Mouse (Mus musculus) embryonic stem cell, embryonic (primary cell): ENCODE data around the gene Fam20b.

Experiments
- CTCF ChIA-PET, 4 experiments: fragments of 300-600 bp in 2 of 4; fragments of 350-600 bp in 2 of 4; sonication (Branson Sonifier 250); formaldehyde crosslinking; loops; one replicate each; lab custom pipeline; 2022; ENCODE audit warnings: inconsistent platforms in 2 of 4; lab: Charles Lee
- POLR2A ChIA-PET, 4 experiments: fragments of 300-600 bp in 2 of 4; fragments of 350-600 bp in 2 of 4; sonication (Branson Sonifier 250); formaldehyde crosslinking; loops; one replicate each; lab custom pipeline; 2022; ENCODE audit warnings: antibody characterized with exemption in 4 of 4, inconsistent platforms in 1 of 4; lab: Charles Lee

The Fam20b gene

DNA sequence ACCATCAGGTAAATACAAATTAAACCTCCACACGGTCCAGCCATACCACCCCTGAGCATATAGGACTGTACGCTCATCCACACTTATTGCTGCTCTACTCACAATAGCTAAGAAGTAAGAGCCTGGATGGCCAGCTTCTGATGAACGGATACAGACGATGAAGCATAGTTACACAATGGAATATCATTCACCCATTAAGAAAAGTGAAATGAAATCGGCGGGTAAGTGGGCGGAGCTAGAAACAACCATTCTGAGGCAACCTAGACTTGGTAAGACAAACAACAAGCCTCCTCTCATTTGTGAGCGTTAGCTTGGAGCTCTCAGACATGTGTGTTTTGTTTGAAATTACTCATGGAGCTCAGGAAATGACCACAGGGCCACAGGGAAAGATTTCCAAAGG is 53.1 kb downstream of the Fam20b start:
- CTCF ChIA-PET: interaction anchor here in 2 of 4 experiments (0.5 to 1.2 kb wide), 4 partner anchors 8 to 1875 kb away, joined by 3 to 5 read pairs (median 3); no protein-coding TSS in a partner anchor
- POLR2A ChIA-PET: interaction anchor here in 3 of 4 experiments (0.5 to 5.7 kb wide), 10 partner anchors 10 to 625 kb away, joined by 3 to 67 read pairs (median 4); no protein-coding TSS in a partner anchor

DNA sequence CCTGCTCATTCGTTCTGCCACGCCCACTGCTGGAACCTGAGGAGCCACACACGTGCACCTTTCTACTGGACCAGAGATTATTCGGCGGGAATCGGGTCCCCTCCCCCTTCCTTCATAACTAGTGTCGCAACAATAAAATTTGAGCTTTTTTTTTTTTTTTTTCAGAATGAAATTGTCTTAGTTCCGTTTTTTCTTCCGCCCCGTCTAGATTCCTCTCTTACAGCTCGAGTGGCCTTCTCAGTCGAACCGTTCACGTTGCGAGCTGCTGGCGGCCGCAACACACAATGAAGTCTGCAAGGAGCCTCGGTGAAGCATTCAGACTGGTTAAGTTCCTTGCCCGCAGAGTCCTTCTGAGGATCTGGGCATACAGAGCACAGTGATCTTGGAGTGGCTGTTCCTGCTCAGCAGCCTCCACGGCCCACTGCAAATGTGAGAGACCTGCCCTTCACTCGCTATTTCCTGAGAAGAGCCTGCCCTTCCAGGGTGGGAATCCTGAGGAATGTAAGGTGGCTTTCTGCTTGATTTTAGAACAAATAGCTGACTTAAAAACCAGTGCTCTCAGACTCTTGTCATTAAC is 58.1 kb downstream of the Fam20b start:
- ChIA-PET POLR2A (interaction anchor here in 3 of 4 experiments (0.6 to 8.3 kb wide), 17 partner anchors 9 to 778 kb away, joined by 3 to 106 read pairs (median 3); partner anchors contain the start of genes Abl2 (in 1 of the 3) and Tor3a (in 1 of the 3)), CTCF (interaction anchor here in 3 of 4 experiments (0.5 to 2.2 kb wide), 4 partner anchors 12 to 89 kb away, joined by 3 to 10 read pairs (median 4); no protein-coding TSS in a partner anchor)

DNA sequence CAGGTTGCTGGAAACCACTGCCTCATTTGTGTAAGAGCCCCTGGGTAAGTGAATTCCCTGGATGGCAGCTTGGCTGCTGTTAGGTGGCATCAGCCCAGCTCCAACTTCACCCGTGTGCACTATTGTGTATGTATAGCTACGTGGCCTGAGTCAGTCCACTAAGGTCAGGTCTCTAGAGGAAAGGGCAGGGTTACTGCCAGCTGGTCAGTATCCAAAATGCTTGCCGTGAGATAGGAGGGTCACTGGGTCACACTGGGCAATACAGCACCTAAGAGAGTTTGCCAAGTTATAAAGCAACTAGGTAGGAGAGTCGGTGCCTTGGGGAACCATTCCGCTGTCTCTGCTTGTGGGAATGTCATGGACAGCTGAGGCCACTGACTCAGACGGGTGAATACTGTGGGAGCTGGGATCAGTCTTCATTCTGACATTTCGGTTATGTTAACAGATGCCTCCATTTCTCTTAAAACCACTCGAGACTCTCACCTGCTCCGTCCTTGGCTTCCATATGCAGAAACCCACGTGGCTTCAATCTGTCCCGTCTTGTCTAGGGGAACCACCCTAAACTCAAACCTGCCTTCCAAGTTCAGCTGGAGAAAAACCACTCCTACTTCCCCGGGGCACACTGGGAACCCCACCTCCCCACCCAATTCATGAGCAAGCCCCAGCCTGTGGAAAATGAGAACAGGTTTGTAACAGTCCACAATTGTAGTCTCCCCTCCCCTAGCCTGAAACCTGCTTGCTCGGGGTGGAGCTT is 58.8 kb downstream of the Fam20b start:
- CTCF ChIA-PET: interaction anchor here in 3 of 4 experiments (0.6 to 2.2 kb wide), 3 partner anchors 12 to 46 kb away, joined by 3 to 10 read pairs (median 3); no protein-coding TSS in a partner anchor
- POLR2A ChIA-PET: interaction anchor here in 2 of 4 experiments (0.6 to 8.3 kb wide), 14 partner anchors 9 to 392 kb away, joined by 3 to 106 read pairs (median 3); partner anchors contain the start of genes Abl2 (in 1 of the 2) and Tor3a (in 1 of the 2)

DNA sequence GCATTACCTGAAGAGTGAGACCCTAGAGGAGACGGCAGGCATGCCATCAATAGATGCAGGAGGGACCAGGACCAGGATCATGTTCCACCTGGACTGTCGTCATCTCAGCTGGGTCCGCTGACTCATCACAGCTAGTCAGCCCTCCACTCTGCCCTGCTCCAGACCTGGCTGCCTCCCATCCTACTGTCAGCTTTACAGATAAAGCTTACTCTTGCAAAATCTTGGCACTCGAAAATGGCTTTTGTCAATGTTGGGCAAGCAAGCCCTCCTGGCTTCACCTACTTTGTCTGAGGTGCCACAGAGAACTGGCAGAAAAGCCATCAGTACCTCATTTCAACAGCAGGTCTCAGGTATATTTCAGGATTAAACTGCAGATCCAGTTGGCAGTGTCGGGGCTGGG is 60.2 kb downstream of the Fam20b start:
- CTCF ChIA-PET: interaction anchor here in 2 of 4 experiments (0.6 to 1.8 kb wide), 3 partner anchors 8 to 184 kb away, joined by 3 to 5 read pairs (median 3); partner anchors contain the start of gene Soat1 (in 1 of the 2)
- POLR2A ChIA-PET: interaction anchor here in 3 of 4 experiments (0.6 to 8.3 kb wide), 8 partner anchors 8 to 617 kb away, joined by 5 to 106 read pairs (median 10); partner anchors contain the start of gene Abl2 (in 1 of the 3)

DNA sequence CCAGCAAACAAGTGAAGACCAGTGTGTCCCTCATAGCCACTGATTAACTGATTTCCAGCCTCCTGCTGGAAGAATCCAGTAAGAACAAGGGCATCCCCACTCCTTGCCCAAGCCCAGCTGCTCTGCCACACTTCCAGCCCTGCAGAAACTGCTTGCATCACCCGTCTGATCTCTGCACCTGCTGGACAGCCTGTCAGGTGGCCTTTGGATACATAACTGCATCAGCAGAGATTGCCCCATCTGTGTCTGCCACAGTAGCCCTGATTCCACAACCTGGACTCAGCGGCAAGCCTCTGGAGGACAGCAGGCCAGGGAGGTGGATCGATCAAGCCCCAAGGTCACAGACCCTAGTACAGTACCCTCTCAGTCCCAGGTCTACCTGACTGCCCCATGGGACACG is 61.4 kb downstream of the Fam20b start:
- POLR2A ChIA-PET: interaction anchor here in 2 of 4 experiments (0.8 to 8.3 kb wide), 7 partner anchors 9 to 99 kb away, joined by 3 to 106 read pairs (median 7); partner anchors contain the start of gene Abl2 (in 2 of the 2)

DNA sequence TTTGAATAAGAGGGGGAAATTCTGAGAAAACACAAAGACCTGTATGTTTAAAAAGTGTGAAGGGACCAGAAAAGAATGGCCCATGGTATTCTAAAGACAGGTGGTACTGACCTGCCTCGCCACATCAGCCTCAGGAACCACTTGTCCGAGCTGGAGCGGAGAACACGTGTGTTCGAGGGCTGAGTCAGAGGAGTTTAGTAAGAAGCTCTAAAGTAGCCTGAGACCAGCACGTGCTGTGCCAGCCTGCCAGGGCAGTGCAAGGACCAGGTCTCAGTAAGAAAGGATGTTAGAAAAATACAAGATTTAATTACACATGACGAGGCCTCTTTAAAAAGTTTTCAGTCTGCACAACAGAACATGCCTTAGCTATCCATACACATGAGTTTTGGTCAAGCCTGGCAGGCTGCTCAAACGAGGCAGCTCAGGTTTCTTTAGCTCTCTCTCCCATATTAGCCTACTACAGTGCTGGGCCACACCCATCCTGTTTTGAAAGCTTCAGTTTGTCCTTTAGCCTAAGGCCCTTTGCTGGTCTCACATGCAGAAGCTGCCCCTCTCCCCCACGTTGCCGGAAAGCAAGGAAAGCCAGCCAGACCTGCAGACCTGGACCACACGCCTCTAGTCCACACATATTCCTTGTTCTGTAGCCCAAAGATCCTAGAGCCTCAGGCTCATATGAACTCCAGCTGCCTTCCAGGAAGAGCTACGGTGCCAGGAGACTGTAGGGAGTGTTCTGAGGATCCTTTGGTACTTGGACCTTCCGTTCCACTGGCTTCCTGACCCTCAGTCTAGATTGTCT is 64.0 kb downstream of the Fam20b start:
- ChIA-PET POLR2A (interaction anchor here (0.7 to 8.3 kb wide), 15 partner anchors 9 to 77 kb away, joined by 3 to 106 read pairs (median 4); no protein-coding TSS in a partner anchor), CTCF (interaction anchor here in 3 of 4 experiments (0.5 to 1.7 kb wide), 8 partner anchors 12 to 287 kb away, joined by 3 to 15 read pairs (median 3); no protein-coding TSS in a partner anchor)

More for the DNA sequence above, 61.4 kb downstream of the Fam20b start:
- CTCF ChIA-PET: interaction anchor here in 2 of 4 experiments (0.6 to 1.8 kb wide), 3 partner anchors 9 to 118 kb away, joined by 3 to 5 read pairs (median 3); no protein-coding TSS in a partner anchor

DNA sequence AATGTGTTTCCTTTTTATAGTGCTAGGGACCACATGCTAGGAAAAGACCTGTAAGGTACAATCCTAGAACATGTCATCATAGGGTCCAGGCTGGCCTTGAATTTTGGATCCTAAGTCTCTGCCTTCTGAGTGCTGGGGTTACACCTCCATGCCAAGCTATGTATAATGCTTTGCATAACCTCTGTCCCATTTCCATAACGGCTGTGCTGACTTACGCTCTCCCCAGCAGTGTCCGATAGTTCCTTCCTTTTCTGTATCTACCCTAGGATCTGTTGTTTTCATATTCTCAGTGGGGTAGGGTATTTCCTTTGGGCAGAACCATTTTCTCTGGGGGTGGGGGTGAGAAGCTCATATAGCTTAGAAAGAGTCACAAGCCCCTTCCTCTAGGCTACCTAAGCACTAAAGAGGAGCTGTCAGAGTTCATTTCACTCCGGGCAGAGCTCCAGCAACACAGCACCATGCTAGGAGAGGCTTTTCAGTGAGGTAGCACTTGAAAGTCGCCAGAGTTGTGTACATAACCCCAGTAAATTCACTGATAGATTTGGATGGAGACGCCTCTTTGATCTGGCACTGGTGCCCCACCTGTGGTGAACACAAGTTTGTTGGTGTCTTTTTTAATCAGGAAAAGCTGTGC is 66.6 kb downstream of the Fam20b start:
- ChIA-PET CTCF (interaction anchor here in 1 of 4 experiments (0.6 kb wide), 1 partner anchor 60 kb away, joined by 11 read pairs; no protein-coding TSS in a partner anchor), POLR2A (interaction anchor here in 2 of 4 experiments (0.7 to 14.0 kb wide), 12 partner anchors 6 to 91 kb away, joined by 3 to 106 read pairs (median 4); partner anchors contain the start of gene Tor3a (in 1 of the 2))

DNA sequence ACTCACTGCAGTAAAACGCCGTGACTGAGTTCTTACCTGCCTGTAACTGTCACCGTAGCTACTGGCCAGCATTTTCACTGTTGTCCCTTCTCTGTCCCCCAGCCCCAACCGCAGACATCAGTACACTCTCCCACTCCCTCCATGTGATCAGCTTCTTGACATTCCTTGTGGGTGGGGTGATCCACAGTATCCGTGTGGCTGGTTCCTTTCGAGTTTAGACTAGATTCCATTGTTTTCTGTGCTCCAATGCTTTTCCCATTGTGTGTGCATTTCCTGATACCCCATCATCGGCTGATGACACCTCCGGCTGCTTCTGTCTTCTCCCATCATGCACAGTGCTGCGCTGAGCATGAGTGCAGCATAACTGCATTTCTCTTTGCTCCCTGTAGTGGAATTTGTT is 68.3 kb downstream of the Fam20b start:
- ChIA-PET POLR2A (interaction anchor here in 2 of 4 experiments (0.6 to 14.0 kb wide), 5 partner anchors 7 to 61 kb away, joined by 3 to 106 read pairs (median 5); no protein-coding TSS in a partner anchor), CTCF (interaction anchor here in 1 of 4 experiments (0.7 kb wide), 1 partner anchor 20 kb away, joined by 3 read pairs; no protein-coding TSS in a partner anchor)

DNA sequence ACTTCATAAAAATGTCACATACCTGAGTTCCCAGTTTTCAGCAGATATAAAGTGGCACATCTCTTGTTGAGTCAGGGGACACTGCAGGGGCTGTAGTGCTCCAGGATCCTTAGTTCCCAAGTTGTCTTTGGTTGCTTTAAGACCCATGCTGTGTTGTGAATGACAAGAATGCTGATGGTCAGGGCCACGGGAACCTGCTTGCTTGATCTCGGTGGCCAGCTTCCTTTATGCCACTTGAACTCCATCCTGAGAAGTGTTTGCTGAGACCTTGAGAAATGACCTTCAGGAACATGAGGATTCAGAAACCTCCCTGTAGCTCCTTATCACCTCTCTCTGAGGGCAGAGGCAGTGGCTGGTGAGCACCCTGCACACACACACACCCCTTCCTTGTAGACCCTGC is 70.2 kb downstream of the Fam20b start:
- ChIA-PET POLR2A (interaction anchor here in 3 of 4 experiments (0.7 to 14.0 kb wide), 12 partner anchors 8 to 334 kb away, joined by 3 to 106 read pairs (median 4); partner anchors contain the start of genes Abl2 (in 1 of the 3) and Tor3a (in 1 of the 3)), CTCF (interaction anchor here in 3 of 4 experiments (0.5 to 1.4 kb wide), 4 partner anchors 12 to 93 kb away, joined by 3 to 4 read pairs (median 4); no protein-coding TSS in a partner anchor)

DNA sequence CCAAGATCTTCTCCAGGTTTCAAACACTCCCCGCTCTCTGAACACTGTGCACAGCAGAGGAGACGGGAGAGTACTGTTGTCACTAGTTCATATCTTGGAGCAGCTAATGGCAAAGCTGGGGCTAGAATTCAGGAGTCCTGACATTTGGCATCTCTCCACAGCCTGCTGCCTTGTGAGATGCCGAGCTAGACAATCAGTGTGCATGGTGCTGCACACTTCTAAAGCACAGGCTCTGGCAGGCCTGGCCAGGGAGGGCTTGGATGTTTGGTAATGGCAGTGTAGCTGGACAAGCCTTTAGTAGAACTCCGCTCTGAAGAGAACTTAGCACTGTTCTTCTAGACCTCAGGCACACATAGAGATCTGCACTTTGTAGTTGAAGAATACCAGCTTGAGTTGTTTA is 72.9 kb downstream of the Fam20b start:
- ChIA-PET POLR2A (interaction anchor here (0.6 to 14.0 kb wide), 17 partner anchors 9 to 342 kb away, joined by 3 to 106 read pairs (median 4); partner anchors contain the start of genes Abl2 (in 2 of the 4), Fam20b (in 1 of the 4) and Tdrd5 (in 1 of the 4)), CTCF (interaction anchor here in 2 of 4 experiments (0.7 to 1.5 kb wide), 3 partner anchors 13 to 62 kb away, joined by 3 to 6 read pairs (median 4); no protein-coding TSS in a partner anchor)

DNA sequence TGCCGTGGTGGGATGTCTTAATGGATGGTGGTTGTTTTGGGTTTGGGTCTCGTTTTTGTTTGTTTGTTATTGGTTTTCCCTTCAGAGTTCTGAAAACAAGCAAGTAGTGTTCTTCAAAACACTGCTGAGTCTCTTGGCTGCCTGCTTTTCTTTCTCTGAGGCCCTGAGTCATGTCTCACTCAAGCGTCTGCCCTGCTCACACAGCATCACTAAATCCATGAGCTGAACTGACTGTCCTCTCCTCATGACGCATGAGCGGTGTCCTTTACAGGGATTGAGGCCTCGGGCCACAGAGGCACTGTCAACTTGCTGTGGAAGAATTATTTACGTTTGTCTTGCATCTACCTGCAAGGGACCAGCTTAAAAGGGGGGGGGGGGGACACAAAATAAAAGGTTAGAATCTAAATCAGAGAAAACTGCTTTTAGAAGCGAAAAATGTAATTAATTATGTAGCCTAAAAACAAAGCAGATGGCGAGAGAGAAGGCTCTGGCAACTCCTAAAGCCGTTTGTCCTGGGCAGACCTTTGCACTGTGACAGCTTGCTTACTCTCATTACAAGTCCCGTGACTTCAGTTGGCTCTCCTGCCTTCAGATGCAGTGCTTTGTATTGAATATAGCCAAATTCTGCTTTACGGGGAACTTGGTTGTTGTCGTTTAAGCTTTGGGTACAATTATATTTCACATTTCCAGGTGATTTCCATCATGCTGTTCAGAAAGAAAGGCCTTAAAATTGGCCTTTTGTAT is 73.9 kb downstream of the Fam20b start:
- ChIA-PET POLR2A (interaction anchor here (0.8 to 14.0 kb wide), 15 partner anchors 8 to 87 kb away, joined by 3 to 106 read pairs (median 4); partner anchors contain the start of genes Abl2 (in 2 of the 4) and Fam20b (in 1 of the 4)), CTCF (interaction anchor here in 3 of 4 experiments (0.5 to 1.4 kb wide), 3 partner anchors 12 to 175 kb away, joined by 3 read pairs; no protein-coding TSS in a partner anchor)

DNA sequence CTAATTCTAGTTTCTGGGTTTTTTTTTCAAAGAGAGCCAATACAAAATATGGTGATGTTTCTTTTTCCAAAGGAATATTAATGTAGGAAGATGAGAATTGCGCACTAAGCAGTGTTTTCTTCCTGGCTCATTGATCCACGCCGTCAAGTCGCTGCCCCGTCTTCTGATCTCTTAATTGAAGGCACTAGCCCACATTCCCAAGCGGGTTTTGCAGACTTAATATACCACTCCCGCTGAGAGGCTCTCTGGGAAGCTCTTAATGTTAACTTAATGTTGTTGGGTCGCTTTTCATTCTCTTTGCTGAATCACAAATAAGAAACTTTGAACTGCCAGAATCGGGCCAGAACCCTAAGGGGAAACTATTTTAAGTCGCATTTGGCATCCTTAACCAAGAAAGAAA is 74.8 kb downstream of the Fam20b start:
- CTCF ChIA-PET: no interaction called here

DNA sequence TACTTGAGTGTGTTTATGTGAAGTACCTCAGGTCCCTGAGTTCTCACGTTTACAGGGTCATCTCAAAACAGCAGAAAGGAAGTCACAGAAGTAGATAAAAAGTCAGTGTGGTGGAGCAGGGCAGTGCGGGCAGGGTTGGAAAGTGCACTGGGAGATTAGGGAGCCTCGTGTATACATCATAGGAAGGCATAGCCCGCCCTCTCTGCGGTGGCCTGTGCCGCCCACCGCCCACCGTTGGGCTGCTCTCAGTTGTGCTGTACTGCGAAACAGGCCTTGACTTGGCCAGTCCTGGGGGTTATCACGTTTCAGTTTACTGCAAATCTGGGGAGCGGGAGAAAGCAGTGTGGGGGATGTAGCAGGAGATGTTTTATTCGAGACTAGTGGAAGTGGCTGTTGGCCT is 76.1 kb downstream of the Fam20b start:
- POLR2A ChIA-PET: interaction anchor here in 2 of 4 experiments (0.6 to 14.0 kb wide), 4 partner anchors 10 to 45 kb away, joined by 3 to 106 read pairs (median 5); no protein-coding TSS in a partner anchor
- CTCF ChIA-PET: interaction anchor here in 1 of 4 experiments (1.1 to 1.7 kb wide), 3 partner anchors 12 to 75 kb away, joined by 3 to 7 read pairs (median 4); partner anchors contain the start of gene Tor3a

More for the DNA sequence above, 74.8 kb downstream of the Fam20b start:
- POLR2A ChIA-PET: interaction anchor here in 2 of 4 experiments (0.6 to 14.0 kb wide), 4 partner anchors 9 to 26 kb away, joined by 3 to 106 read pairs (median 6); no protein-coding TSS in a partner anchor

DNA sequence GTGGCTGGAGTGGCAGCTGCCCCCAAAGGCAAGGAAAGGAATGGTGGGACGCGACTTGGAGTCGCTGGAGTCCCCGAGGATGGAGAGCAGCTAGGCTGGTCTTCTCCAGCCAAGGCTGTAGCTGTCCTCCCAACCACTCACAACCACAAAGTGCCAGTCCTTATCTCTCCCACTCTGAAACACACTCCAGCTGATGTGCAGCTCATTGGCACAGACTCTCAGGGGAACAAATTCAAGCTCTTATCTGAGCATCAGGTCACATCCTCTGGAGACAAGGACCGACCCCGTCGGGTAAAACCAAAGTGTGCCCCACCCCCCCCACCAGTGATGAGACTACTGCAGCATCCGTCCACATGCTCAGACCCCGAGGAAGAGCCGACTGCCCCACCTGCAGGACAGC is 77.1 kb downstream of the Fam20b start:
- CTCF ChIA-PET: interaction anchor here in 3 of 4 experiments (0.6 to 1.7 kb wide), 8 partner anchors 9 to 227 kb away, joined by 3 to 8 read pairs (median 4); partner anchors contain the start of gene Tor3a (in 1 of the 3)
- POLR2A ChIA-PET: interaction anchor here in 3 of 4 experiments (0.6 to 14.0 kb wide), 5 partner anchors 13 to 669 kb away, joined by 3 to 106 read pairs (median 3); partner anchors contain the start of gene Cep350 (in 1 of the 3)

DNA sequence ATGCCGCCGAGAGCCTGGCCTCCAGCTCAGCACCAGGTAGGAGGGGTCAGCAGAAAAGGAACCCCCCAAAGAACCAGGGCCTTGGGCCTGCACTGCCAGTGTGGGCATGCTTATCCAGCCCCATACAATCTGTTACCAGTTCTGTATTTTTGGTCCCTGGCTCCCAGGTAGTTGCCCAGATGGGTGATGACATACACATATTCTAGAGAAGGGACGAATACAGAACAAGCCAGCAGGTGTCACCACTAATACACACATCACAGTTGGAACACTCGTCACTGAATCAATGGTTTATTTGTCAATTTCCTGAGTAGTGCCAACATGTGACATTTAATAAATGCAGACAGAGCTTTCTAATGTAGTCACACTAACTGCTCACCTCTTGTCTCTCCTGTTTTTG is 78.3 kb downstream of the Fam20b start:
- POLR2A ChIA-PET: interaction anchor here in 1 of 4 experiments (0.9 to 14.0 kb wide), 3 partner anchors 8 to 17 kb away, joined by 3 to 106 read pairs (median 4); no protein-coding TSS in a partner anchor
- CTCF ChIA-PET: interaction anchor here in 3 of 4 experiments (0.6 to 1.5 kb wide), 5 partner anchors 9 to 49 kb away, joined by 3 to 8 read pairs (median 4); no protein-coding TSS in a partner anchor
